In genomic region chr11:119503675-119504074, GRCm38 (mm10) we compare ENCODE assay signal across 9 mouse cellular contexts. TPM values are rescaled to one million over a fixed set of nuclear protein-coding genes. Genes with fewer than 3 reads are reported as not detected.
A peak's percentile ranks its signal among the peaks of the same experiment; 100 is the strongest.
DNase-seq lines count a peak whose midpoint lies in the region; ATAC-seq lines count a peak whose summit lies in the region.
"Had no signal": no experiment of that assay in that cellular context is flagged by ENCODE, and none has a peak within 500 bp of the region (broad histone marks: within the 10 kb centered on the region; RNA-seq: fewer than 3 reads in every experiment).

No protein-coding gene starts in this region.

- H3K27me3 ChIP-seq in intestine, embryonic 15.5 days (replicated peaks): no peaks in the 10 kb centered on the region
- H3K27me3 ChIP-seq in midbrain, embryonic 12.5 days: no peaks in the 10 kb centered on the region
- H3K27me3 ChIP-seq: limb, embryonic 13.5 days had no signal

- no peak overlapping the region for H3K4me2 ChIP-seq in intestine, embryonic 15.5 days (replicated peaks)
- H3K4me2 ChIP-seq in midbrain, embryonic 12.5 days (replicated peaks): no peak overlapping the region
- H3K4me2 ChIP-seq: limb, embryonic 13.5 days had no signal

- peak; percentile 65; the same call in 1 of the 2 replicates for ATAC-seq in intestine, embryonic 15.5 days
- ATAC-seq in midbrain, embryonic 12.5 days (ENCODE audit: low FRiP score, low read depth): peak; percentile 80

- intact Hi-C loops in left cerebral cortex, postnatal 4 days (cut with DNase I): loop anchor here (2.0 kb wide), 1 partner anchor 401 kb away; no protein-coding TSS in a partner anchor

- H3K4me3 ChIP-seq in intestine, embryonic 15.5 days (replicated peaks): no peak overlapping the region
- no peak overlapping the region for H3K4me3 ChIP-seq in midbrain, embryonic 12.5 days
- H3K4me3 ChIP-seq: limb, embryonic 13.5 days had no signal

- DNase-seq in adrenal gland, adult (ENCODE audit: inconsistent age in 2 of 2, low spot score in 1 of 2): peak; percentile 67 to 91
- DNase-seq in cerebellum, postnatal 36 days: peak; percentile 87 to 89
- peak; percentile 81 for DNase-seq in gastrocnemius, postnatal 10 days
- DNase-seq in left cerebral cortex, postnatal 4 days: peak; percentile 81
- DNase-seq in skeletal muscle tissue, adult 2 months (ENCODE audit: low read depth, low spot score): peak; percentile 37
- peak; percentile 47 to 77 for DNase-seq in urinary bladder, postnatal 4 days (ENCODE audit: low spot score in 2 of 2)

- H3K36me3 ChIP-seq in intestine, embryonic 15.5 days: peaks cover 39% of the 10 kb centered on the region
- H3K36me3 ChIP-seq in midbrain, embryonic 12.5 days: peaks cover 90% of the 10 kb centered on the region

- no peak overlapping the region for H3K9ac ChIP-seq in intestine, embryonic 15.5 days
- peak overlapping the region; percentile 28; the same call in 1 of the 2 replicates for H3K9ac ChIP-seq in midbrain, embryonic 12.5 days (replicated peaks)
- H3K9ac ChIP-seq: limb, embryonic 13.5 days had no signal

- H3K27ac ChIP-seq in intestine, embryonic 15.5 days: no peak overlapping the region
- no peak overlapping the region for H3K27ac ChIP-seq in midbrain, embryonic 12.5 days (replicated peaks)
- H3K27ac ChIP-seq: limb, embryonic 13.5 days had no signal

- no peaks in the 10 kb centered on the region for H3K9me3 ChIP-seq in intestine, embryonic 15.5 days
- no peaks in the 10 kb centered on the region for H3K9me3 ChIP-seq in midbrain, embryonic 12.5 days
- H3K9me3 ChIP-seq: limb, embryonic 13.5 days had no signal

- no peaks in the 10 kb centered on the region for H3K4me1 ChIP-seq in intestine, embryonic 15.5 days (replicated peaks)
- H3K4me1 ChIP-seq in midbrain, embryonic 12.5 days: peaks cover 4% of the 10 kb centered on the region; the same call in 1 of the 2 replicates
- H3K4me1 ChIP-seq: limb, embryonic 13.5 days had no signal

RNA-seq across cellular contexts. Expression of gene Endov, which starts 12.5 kb away (rescaled TPM):
- total RNA-seq in gastrocnemius, postnatal 10 days (2021): 10 to 100 TPM in 1 of 2 experiments, 1 to 10 TPM in 1; 9.7 to 12.9 TPM
- polyA plus RNA-seq in intestine, embryonic 15.5 days (2015; fragmentation: Nextera tagmentation; extraction: Ambion mirVana): 15.5 and 15.6 TPM in 2 replicates
- 10 to 100 TPM; 28.8 to 29.1 TPM for total RNA-seq in left cerebral cortex, postnatal 4 days (2021)
- polyA plus RNA-seq in midbrain, embryonic 12.5 days (2016; fragmentation: Nextera tagmentation; extraction: Ambion mirVana): 24.9 and 25.1 TPM in 2 replicates

RNA-seq across cellular contexts. Expression of gene Nptx1, which starts 43.9 kb away (rescaled TPM):
- total RNA-seq in gastrocnemius, postnatal 10 days (2021): under 1 TPM; 0.50 to 0.66 TPM
- polyA plus RNA-seq in intestine, embryonic 15.5 days (2015; fragmentation: Nextera tagmentation; extraction: Ambion mirVana): 0.90 and 1.1 TPM in 2 replicates
- total RNA-seq in left cerebral cortex, postnatal 4 days (2021): 10 to 100 TPM; 15.7 to 19.7 TPM
- 5.9 and 6.2 TPM in 2 replicates for polyA plus RNA-seq in midbrain, embryonic 12.5 days (2016; fragmentation: Nextera tagmentation; extraction: Ambion mirVana)

Comparison
In these comparisons a context has a peak if more than half of its experiments do, and no peak if none do; other contexts are left out.
1. DNase-seq: peak in every context shown above with its lines; median percentile 88 in cerebellum, postnatal 36 days; 81 in gastrocnemius, postnatal 10 days; 81 in left cerebral cortex, postnatal 4 days; 79 in adrenal gland, adult; 62 in urinary bladder, postnatal 4 days; 37 in skeletal muscle tissue, adult 2 months.
2. RNA of gene Nptx1, which starts 43.9 kb away (total RNA-seq): 15.7 to 19.7 TPM in left cerebral cortex, postnatal 4 days; 0.50 to 0.66 TPM in gastrocnemius, postnatal 10 days; every median in the first group is over 10 times any median in the second.